Mouse (Mus musculus) brain, embryonic 14.5 days (tissue): ENCODE results near the gene Ttc28.

Experiments used
- CTCF ChIP-seq: fragments of 200-500 bp; IDR thresholded peaks from 2 replicates; pipeline ENCODE4 v1.5.1; 2012; ENCODE audit warnings: inconsistent platforms, mild to moderate bottlenecking, moderate library complexity, borderline replicate concordance; ENCODE audit not compliant: insufficient read depth, insufficient read length; ENCODE audit errors: extremely low read depth
- POLR2A ChIP-seq: fragments of 200-500 bp; IDR thresholded peaks from 2 replicates; pipeline ENCODE4 v1.6.1; 2012; ENCODE audit warnings: mild to moderate bottlenecking, inconsistent platforms, borderline replicate concordance; ENCODE audit not compliant: poor library complexity, insufficient read depth, insufficient read length, severe bottlenecking; ENCODE audit errors: extremely low read depth

DNA sequence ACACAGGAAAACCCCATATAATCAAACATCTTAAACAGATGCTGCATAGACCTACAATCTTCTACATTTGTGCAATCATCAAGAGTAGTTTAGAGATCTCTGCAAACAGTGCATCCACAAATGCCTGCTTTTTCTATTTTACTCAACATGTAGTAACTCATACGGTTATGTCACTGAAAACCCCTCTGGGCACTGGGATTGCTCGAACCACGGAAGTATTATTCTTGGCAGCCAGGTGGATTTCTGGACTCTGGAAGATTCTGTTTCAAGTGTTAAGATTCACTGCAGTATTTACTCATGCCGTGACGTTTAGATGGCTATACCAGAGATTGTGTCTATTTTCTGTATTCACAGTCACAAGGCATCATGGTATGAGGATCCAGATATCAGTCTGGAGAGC, 101.0 kb downstream of the Ttc28 start:
- TF ChIP-seq CTCF (no peak), POLR2A (no peak)
